Mouse (Mus musculus) kidney, adult 18-20 months (tissue): ENCODE results near the gene Sorbs1.

Experiments
- DNase-seq: peaks from one replicate; pipeline ENCODE4 v3.0.0; 2021

Sorbs1 gene

DNA sequence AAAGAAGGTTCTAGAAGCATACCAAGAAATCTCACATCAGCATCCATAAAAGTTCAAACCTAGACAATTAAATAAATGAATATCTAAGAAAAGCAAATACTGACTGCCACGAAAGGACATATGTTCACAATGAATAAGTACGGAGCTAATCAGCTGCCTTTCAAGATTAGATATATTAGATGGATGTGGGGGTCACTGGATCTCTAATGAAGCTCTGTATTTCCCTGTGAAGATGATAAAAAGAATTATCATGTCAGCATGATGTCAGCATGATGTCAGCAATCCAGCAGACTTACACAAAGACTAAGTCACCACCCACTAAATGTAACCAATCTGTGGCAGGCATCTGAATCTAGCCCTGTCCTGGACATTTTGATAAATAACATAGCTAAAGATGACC lies 77.8 kb downstream of the Sorbs1 start:
- DNase-seq = no peak

DNA sequence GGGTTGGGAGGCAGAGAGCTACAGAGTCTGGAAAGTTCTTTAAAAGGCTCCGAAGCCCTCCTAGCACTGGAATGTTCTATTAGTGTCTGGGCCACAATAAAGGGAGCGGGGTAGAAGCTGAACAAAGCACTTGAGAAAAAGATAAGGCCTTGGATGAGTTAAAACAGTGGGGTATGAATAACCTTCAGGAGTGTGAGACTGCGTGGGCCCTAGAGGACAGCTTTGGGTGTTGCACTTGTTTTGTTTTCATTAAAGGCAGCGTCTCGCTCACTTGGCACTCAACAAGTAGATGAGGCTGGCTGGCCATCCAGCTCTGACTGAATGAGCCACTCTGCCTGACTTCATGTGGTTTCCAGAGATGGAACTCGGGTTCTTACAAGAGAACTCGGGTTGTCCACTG lies 78.5 kb downstream of the Sorbs1 start:
- DNase-seq = no peak

DNA sequence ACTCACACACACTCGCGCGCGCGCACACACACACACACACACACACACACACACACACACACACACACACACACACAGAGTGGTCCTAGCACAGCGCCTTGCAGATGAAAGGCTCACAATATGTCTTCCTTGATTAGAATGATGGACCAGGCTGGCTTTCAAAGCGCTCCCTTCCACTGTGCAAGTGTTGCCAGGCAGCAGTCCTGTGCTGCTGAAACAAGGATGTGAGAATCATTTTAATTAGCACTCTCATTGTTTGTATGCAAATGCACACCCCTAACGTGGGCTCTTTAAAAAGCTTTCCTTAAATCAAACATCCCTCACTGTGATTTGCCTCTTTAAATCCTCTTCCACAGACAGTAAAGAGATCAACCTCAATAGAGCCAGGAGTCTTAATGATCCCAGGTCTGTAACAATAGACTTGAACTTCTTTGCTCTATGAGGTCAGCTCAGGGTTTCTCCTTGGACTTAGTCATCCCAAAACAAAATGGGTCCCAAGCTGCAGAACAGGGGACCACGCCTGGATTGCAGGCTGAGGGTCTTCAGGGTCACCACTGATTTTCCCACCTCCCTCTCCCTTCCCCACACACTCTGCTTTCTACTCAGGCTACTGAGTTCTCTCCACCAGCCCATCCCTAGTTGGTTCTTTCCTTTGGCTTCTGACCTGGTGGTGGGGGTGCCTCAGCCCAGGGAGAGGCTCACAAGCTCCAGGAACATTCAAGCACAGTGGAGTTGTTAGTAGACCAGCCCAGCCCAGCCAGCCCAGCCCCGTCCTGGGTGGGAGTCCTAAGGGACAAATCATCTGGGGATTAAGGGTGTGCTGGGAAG lies 79.3 kb downstream of the Sorbs1 start:
- DNase-seq = no peak

DNA sequence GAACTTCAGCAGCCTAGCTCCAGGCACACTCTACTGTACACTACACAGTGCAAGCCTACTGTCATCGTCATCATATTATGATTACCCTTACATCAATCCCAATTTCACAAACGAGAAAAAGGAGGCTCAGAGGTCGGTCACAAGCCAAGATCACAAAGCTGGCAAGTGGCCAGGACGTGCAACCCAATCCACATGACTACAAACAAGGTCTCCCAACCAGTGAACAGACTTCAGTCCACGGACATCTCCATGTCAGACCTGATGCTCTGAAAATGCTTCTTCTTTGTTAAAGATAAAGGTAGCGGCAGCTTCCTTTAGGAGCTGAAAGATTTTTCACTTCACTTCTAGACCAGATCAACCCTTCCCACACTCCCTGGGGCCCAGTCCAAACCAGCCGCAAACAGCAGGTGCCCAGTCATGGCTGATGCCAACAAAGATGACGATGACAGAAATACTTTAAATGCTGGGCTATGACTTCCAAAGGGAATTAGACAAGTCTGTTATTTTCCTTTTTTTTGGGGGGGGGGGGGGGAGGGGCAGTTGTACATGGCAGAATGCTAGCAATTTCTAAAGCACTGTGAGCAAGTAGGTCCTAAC lies 80.2 kb downstream of the Sorbs1 start:
- DNase-seq = peak; percentile 10

DNA sequence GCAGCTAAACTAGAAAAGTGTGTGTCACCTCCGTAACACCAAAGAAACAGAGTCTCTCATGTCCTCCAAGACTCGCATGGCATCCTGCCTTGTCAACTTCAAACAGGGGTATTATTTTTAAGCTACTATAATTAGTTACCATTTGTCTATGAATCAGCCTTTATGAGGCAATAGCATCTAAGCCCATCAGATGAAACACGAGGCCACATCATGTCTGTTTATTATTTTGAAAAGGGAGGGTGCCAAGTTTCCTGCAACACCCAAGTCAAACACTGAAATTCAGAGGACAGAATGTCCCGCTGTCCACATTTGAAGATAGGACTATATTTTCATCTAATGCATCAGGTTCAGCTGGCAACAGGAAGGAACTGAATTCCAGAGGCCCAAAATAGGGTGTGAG lies 81.6 kb downstream of the Sorbs1 start:
- peak; percentile 10 for DNase-seq

DNA sequence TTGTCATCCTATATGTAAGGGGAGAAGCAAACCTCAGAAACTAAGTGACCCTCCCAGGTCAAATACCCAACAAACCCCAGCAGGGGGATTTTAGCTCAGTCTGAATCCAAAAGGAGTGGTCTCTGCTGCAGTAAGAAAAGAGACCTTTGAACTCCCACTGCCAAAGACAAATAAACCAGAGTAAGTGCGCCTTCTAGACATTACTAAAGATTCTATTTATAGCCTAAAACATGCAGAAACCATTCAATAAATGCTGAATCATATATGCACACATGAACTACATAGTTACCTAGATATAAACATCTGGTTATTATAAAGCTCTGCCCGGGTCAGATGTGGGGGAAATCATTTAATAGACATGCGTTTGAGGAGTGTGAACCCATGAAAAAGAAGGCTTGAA lies 84.0 kb downstream of the Sorbs1 start:
- DNase-seq = no peak

DNA sequence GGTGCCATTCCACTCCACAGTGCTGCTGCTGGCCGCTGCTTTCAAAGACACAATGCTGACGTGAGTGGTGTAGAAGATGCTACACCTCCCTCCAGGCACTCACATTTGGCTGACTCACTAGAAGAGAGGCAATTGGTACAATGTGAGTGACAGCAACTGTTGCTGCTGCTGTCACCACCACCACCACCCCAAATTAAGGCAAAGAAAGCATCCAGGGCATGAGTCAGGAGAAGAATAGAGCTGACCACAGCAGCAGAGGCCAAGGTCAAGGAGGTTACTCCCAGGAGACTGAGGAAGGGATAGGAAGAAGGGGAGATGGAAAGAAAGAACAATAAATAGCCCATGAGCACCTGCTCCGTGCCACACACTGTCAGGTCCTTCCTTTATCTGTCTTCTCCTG lies 84.4 kb downstream of the Sorbs1 start:
- no peak for DNase-seq

DNA sequence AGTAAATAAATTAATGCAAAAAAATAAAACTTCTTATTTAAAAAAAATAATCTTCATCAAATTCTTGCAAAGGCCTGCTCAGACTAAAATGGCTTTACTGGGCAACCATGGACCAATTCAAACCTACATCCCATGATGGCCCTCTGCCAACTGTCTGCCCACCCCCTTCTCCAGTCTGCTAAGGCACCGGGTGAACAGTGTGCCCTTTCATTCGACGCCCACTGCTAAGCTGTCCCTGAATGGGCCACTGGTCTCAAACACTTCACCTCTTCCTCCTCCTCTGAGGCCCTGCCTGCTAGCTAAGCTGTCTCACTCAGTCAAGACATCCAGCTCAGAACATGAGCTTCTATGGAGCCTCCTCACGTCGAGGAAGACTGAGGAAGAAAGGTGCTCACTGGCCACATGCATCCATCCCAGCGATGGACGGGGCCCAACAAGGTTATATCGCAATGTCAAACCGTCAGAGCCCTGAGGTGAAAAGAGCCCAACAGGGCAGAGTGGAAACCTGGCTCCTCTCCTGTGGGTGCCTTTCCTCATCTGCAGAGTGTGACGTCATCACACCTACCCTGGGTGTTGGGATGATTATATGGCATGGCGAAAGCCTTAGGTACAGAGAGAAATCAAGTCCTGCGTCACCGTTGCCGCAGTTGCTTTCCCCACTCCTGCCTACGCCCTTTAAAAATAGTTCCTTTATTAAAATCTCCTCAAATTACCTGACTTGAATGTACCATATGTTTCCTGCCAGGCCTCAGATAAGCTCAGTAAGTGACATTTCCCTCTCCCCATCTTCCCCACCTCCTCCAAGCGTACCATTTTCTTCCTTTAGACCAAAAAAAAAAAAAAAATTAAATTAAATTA lies 87.2 kb downstream of the Sorbs1 start:
- no peak for DNase-seq

DNA sequence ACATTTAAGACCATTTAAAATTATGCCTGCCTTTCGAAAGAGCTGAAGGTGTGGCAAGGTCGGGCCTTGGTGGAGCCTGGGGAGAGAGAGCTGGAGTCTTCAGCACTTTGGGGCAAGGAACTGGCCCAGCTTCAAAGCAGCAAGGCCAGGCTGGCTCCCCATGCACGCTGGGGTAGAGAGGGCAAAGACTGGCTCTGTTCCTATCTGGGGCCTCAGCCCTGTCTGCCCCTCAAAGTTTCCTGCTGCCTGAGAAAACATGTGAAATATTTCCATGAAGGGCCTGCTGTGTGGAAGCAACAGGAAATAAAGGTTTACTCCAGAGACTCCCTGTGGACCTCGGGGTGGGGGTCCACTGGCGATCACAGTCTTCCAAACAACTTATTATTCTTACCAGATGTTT lies 88.3 kb downstream of the Sorbs1 start:
- no peak for DNase-seq

DNA sequence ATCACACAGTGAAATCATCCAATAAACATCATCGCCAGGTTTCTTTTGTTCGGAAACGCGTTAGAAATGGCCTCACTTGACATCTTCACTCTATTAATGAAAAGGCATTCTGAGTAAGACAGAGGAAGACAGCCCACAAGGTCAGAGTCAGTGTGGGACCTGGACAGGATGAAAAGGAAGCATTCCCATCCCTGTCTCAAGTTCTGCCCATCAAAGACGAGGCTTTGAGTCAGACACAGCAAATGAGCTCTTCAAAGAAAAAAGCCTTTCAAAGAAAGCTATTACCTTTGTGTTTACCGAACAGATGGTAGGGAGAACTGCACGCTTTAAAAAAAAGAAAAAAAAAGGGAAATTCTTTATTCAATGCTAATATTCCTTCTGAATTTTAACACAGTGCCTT lies 92.5 kb downstream of the Sorbs1 start:
- DNase-seq = no peak

DNA sequence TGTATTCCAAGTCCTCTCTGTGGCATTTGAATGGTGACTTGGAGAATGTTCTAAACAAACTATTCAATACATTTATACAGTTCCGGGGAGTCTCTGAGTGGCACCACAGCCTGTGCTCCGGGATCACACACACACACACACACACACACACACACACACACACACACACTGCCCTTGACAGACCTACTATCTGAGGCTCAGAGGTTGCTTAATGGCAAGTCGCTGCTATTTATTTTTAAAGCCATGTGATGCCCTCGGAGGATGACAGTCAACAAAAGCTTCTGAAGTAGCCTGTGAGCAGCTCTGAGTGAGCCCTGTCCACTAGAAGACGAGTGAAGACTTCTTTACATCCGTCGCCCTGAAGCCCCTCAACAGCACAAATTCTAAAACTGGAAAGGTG lies 94.3 kb downstream of the Sorbs1 start:
- DNase-seq = no peak

DNA sequence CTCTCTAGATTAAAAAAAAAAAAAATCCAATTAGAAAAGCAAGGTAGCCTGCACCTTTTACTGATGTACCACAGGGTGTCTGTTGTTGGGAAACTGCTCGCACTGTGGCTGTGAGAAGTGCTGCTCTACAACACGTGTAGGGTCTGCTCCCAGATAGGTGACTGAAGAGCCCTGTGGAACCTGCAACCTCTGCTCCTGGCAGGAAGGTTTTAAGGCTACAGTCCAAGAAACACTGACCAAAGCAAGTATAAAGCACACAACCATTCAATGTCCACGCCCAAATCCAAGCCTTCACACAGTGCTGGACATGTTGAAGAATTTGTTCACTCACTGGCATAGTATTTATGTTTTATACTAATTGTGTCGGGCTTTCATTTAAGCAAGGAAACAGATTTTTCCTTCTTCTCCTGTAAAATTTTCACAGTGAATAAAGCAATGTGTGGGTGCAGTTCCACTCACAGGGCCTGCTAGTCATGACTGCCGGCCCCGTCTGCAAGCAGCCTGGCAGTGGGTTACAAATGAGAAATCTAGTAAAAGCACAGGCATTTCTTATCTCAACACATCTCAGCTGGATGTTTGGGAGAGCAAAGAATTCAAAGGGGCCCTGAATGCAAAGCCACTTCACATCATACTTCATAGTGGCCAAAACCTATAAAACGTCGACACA lies 96.3 kb downstream of the Sorbs1 start:
- peak; percentile 15 for DNase-seq

DNA sequence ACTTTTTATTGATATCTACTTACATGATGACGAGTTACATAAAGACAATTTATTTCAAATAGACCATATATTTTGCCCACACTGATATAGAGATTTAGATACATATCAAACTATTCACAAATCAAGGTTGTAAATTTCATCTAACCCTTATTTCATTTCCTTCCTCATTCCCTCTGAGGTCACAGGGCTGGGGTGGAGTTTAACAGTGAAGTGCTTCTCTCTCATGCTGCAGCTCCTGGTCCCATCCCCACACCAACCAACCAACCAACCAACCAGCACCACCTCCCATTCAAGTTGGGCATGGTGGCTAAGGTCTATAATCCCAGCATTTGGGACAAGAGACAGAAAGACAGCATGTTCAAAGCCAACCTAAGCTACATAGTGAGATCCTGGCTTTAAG lies 97.9 kb downstream of the Sorbs1 start:
- no peak for DNase-seq

DNA sequence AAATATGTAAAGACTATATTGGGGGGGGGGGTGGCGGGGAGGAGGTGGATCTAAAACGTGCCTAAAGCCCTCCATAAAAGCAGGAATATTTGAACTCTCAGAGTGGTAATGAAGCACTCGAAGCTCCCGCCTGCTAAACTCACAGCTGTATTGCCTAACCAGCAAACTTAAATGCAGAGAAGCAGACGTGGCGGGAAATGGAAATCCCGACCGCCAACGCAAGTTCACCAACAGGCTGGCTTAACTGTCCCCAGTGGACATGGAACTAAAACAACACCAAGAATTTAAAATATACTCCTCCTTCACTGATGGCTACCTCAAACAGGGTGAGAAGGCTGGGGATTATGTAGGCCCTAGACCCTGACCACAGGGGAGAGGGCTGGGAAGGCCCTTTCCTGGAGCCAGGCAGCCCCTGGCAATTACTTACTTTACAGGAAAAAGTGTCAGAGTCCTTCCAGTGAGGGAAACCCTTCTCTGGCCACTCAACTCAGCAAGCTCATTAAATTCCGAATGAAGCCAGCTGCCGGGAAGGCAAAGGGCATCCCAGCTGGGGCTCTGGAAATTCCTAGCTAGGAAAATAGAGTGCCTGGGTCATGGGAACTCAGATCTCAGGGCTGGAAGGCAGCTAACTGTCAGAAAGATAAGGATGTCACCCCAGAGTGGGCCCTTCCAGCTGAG lies 98.6 kb downstream of the Sorbs1 start:
- peak; percentile 74 for DNase-seq

DNA sequence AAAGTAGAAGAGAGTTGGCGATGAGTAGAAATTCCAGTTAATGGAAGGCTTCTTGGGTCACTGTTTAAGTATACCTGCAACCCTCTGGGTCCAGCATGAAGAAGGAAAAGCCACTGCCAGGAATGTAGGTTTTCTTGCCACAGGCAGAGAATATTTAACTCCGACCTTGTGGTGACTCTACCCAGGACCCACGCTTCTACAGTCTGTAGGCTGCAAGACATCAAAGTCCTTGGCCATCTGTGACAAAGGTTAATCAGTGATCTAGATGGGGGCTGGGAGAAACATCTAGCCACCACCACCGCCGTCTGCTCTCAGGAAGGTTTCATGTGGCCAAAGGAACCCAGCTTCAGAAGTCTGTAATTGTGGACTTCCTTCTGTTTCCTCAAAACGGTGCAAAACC lies 99.2 kb downstream of the Sorbs1 start:
- DNase-seq = peak; percentile 70

DNA sequence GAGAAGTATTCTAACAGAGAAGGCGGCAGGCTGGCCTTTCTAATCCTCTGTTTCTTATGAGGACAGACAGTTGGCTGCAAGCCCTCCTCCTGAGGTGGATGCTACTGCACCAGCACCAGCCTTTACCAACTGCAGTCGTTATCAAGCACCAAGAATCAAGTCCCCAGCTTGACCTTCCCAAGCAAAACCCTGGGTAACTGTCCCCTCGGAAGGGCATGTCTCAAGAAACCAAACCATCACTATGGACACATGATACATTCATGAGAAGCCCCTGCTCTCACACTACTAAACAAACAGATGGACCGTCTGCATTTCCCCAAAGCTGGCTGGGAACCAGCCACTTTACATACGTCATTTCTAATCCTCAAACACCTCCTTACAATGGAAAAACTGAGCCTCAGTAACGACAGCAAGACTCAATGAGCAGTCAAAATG lies 102.2 kb downstream of the Sorbs1 start:
- no peak for DNase-seq

DNA sequence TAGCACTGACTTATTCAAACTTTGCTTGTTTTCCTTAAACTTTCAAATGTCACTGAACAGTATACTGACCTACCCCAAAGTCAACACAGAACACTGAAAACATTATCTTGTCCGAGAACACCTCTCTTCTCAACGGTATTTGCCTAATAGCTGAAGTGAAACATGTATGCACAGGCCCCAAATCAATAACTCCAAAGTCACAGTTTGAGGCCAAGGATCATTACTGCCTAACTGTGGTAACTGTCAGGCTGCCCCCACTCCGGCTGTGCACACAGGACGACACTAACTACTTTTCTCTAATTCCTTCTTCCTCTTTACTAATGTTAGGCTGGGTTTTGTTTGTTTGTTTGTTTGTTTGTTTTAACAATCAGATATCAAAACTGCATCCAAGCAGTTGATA lies 103.1 kb downstream of the Sorbs1 start:
- no peak for DNase-seq

DNA sequence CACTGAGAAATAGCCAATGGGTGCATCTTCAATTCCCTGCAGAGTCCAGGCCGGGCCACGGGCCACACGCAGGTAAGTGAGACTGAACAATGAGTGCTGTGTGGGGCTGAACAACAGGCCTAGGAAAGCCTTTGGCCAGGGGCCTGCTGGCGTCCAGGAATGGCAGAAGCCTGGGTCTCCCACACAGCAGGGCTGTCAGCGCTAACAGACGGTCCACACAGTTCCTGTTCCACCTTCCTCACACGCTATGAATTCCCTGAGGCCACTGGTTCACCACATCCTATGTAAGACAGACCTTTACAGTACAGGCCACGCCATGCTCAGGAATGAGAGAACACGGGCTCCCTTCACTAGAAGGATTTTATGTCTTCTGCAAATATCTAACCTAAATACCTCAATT lies 103.5 kb downstream of the Sorbs1 start:
- DNase-seq = no peak

DNA sequence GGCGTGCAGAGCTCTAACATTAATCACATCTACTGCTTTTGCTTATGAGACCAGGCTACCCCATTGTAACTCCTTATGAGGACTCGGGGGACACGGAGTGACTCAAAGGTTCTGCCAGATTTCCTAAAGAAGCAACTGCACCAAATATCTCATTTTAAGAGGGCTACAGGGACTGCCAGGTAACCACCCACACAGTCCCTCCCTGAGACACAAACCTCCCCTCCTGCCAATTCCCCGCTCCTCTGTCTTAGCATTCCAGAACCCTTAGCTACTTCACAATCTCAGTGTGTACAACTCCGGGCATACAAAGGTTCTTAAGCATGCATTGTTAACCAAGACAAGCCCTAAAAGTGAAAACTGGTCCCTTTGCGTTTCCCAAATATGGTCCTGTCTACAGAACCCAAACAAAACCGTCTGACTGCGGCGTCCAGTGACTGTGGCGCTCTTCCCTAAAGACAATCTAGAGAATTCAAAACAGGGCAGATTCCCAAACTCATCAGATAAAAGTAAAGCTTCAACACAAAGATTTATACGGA lies 104.0 kb downstream of the Sorbs1 start:
- DNase-seq = no peak

DNA sequence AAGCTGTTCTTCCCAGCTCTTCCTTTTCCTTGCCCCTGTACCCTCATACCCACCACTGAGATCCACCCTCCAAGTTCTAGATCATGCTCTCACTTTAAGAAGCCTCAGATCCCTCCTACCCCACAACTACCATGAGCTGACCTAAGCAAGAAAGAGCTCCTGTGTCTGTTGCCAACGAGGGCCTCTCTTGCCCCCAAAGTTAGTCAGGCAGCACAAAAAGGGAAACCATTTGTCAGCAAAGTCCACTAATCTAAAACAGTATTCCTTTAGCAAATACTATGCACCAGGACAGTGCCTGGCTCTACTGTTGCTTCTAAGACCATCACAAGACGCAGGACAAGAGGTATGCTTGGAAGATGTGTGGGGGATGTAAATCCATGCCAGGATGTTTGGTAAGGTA lies 106.4 kb downstream of the Sorbs1 start:
- DNase-seq = no peak

DNA sequence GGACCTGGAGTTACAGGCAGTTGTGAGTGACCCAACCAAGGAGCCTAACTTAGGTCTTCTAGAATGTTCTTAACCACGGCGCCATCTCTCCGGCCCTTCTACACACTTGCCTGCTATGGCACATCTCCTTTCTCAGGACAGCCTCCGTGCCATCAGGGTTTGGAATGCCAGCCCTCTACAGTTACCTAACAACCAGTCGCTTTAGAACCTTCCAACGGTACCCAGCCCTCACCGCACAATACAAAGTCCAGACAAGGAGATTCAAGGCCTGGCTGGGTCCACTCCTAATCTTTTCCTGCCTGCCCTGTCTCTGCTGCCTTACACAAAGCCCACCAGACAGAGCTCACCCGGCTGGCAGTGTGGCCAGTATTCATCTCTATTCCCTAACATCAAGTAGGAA lies 106.9 kb downstream of the Sorbs1 start:
- no peak for DNase-seq

DNA sequence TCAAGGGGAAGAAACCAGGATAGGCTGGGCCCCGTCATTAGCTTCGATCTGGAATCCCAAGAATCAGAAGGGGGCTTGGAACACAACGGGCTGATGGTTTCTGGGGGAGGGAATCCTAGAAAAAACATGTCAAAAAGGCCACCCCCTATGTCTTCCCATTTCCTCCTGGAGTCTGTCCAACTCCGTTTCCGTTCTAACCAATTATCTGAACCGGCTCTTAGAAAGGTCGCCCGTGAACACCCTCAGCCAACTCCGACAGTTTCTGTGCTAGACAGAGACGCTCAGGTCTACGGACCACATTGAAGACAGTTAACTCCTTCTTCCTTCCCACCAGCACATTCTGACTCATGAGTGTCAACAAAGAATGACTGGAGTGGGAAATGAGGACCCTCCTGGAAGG lies 107.8 kb downstream of the Sorbs1 start:
- DNase-seq = peak; percentile 38
